Mouse (Mus musculus) ES-E14 (cell line): ENCODE measurements at regions not wholly inside any gene's neighbourhood (a gene's known extent, or its start where the extent isn't known, plus 50 kb on each side); places are given as distances from the start of the nearest gene placed in this dataset.

Experiments
- DNase-seq: peaks from one replicate; pipeline ENCODE4 v3.0.0-alpha.2; 2013; ENCODE audit warnings: low read depth, low spot score
- H3K27ac ChIP-seq: 2 replicates; pipeline ENCODE4 v1.5.1; 2012; ENCODE audit warnings: low read depth, mild to moderate bottlenecking, low read length, moderate library complexity, mixed read lengths; ENCODE audit not compliant: poor library complexity, insufficient read depth, severe bottlenecking
- H3K36me3 ChIP-seq: 2 replicates; pipeline ENCODE4 v1.6.1; 2012; ENCODE audit warnings: mild to moderate bottlenecking, low read length, moderate library complexity, mixed read lengths; ENCODE audit not compliant: control insufficient read depth, poor library complexity, insufficient read depth, severe bottlenecking
- H3K4me1 ChIP-seq, 2 experiments: fragments of 150-350 bp in 1 of 2; sonication (generic) in 1 of 2; 2 replicates each; pipeline ENCODE4 v1.6.1; 2012; ENCODE audit warnings: low read length in 2 of 2, mild to moderate bottlenecking in 1 of 2, mixed read lengths in 1 of 2; ENCODE audit not compliant: control insufficient read depth in 2 of 2, insufficient read depth in 2 of 2, poor library complexity in 1 of 2
- H3K4me3 ChIP-seq, 2 experiments: fragments of 150-350 bp in 1 of 2; sonication (generic) in 1 of 2; 2 replicates each; pipeline ENCODE4 v1.5.1; 2012; ENCODE audit warnings: low read length in 2 of 2, low read depth in 1 of 2, mild to moderate bottlenecking in 1 of 2, mixed read lengths in 1 of 2; ENCODE audit not compliant: insufficient read depth in 1 of 2, poor library complexity in 1 of 2, severe bottlenecking in 1 of 2
- H3K9ac ChIP-seq: 2 replicates; pipeline ENCODE4 v1.6.1; 2012; ENCODE audit warnings: low read depth, mild to moderate bottlenecking, low read length, mixed read lengths; ENCODE audit not compliant: poor library complexity, insufficient read depth, severe bottlenecking
- H3K9me3 ChIP-seq: fragments of 150-350 bp; sonication (generic); 2 replicates; pipeline ENCODE4 v1.6.1; 2012; ENCODE audit warnings: low read depth, mild to moderate bottlenecking, low read length; ENCODE audit not compliant: control insufficient read depth, insufficient read depth
- CHD2 ChIP-seq: IDR thresholded peaks from 2 replicates; pipeline ENCODE4 v1.6.1; 2014; ENCODE audit warnings: mild to moderate bottlenecking, low read depth, low read length, inconsistent platforms
- HCFC1 ChIP-seq: IDR thresholded peaks from 2 replicates; pipeline ENCODE4 v1.6.1; 2012; ENCODE audit warnings: low read length, inconsistent platforms, borderline replicate concordance; ENCODE audit not compliant: insufficient read depth
- MAFK ChIP-seq: IDR thresholded peaks from 2 replicates; pipeline ENCODE4 v1.6.1; 2014; ENCODE audit warnings: mild to moderate bottlenecking, low read depth, low read length, inconsistent platforms; ENCODE audit not compliant: insufficient read depth
- ZC3H11A ChIP-seq: IDR thresholded peaks from 2 replicates; pipeline ENCODE4 v1.6.1; 2012; ENCODE audit warnings: low read depth, mild to moderate bottlenecking, inconsistent platforms, low read length, borderline replicate concordance
- ZNF384 ChIP-seq: IDR thresholded peaks from 2 replicates; pipeline ENCODE4 v1.6.1; 2012; ENCODE audit warnings: low read depth, low read length, inconsistent platforms
- in situ Hi-C, 2 experiments: fragments of 600-800 bp; cut with MboI; formaldehyde crosslinking; loops; one replicate each; pipeline ENCODE4 v1.15.1; 2025; ENCODE audit warnings: low sequenced_read_pairs in 2 of 2, inconsistent platforms in 1 of 2; ENCODE audit not compliant: unreplicated experiment in 2 of 2

GRCm38 (mm10) chr1:80015474-80015873 lies 154.5 kb upstream of the Serpine2 start:
- DNase-seq: no peak
- Histone ChIP-seq H3K36me3 (no peaks in the 10 kb centered on the region), H3K27ac (no peak overlapping the region), H3K9me3 (no peaks in the 10 kb centered on the region), H3K4me3 (no peak overlapping the region), H3K4me1 (no peaks in the 10 kb centered on the region), H3K9ac (no peak overlapping the region)
- TF ChIP-seq CHD2: no peak
- TF ChIP-seq MAFK: no peak
- TF ChIP-seq ZNF384: no peak
- no peak for TF ChIP-seq HCFC1
- TF ChIP-seq ZC3H11A: no peak
- in situ Hi-C loops: no loop called here

- in situ Hi-C loops: no loop called here
- H3K9me3 ChIP-seq: no peaks in the 10 kb centered on the region
- H3K4me1 ChIP-seq: no peaks in the 10 kb centered on the region
- no peaks in the 10 kb centered on the region for H3K36me3 ChIP-seq
- no peak for TF ChIP-seq ZNF384
- TF ChIP-seq ZC3H11A: no peak
- TF ChIP-seq HCFC1: no peak
- TF ChIP-seq MAFK: no peak
- TF ChIP-seq CHD2: no peak
- H3K4me3 ChIP-seq: no peak overlapping the region
- H3K27ac ChIP-seq: no peak overlapping the region
- no peak for DNase-seq
- no peak overlapping the region for H3K9ac ChIP-seq
Measured at GRCm38 (mm10) chr1:80014586-80014985, 153.6 kb upstream of the Serpine2 start.

DNA sequence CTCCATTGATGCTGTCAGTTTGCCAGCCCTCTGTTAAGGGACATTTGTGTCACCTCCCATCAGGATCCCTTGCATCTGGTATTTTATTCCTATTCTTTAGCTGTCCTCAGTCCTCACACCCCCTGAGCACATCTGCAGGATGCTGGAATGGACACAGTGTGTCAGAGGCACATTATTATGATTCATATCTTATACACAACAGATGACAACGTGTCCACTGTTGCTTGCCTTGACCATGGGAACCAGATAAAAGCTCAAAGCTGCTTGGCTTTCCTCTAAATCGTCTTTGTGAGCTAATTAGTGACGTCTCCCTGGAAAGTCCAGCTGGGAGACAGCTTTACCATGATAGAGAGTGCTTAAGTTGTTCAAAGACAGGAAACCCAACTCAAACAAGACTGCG lies 149.7 kb upstream of the Serpine2 start:
- DNase-seq: no peak
- TF ChIP-seq HCFC1: no peak
- no peak for TF ChIP-seq ZNF384
- no peak for TF ChIP-seq CHD2
- in situ Hi-C loops: no loop called here
- no peaks in the 10 kb centered on the region for H3K36me3 ChIP-seq
- H3K4me1 ChIP-seq: no peaks in the 10 kb centered on the region
- H3K4me3 ChIP-seq: no peak overlapping the region
- no peak overlapping the region for H3K9ac ChIP-seq
- no peak overlapping the region for H3K27ac ChIP-seq
- H3K9me3 ChIP-seq: no peaks in the 10 kb centered on the region

GRCm38 (mm10) chr1:79999081-79999480 lies 138.1 kb upstream of the Serpine2 start:
- no peaks in the 10 kb centered on the region for H3K36me3 ChIP-seq
- no peak overlapping the region for H3K9ac ChIP-seq
- in situ Hi-C loops: no loop called here
- H3K4me1 ChIP-seq: no peaks in the 10 kb centered on the region
- H3K9me3 ChIP-seq: no peaks in the 10 kb centered on the region
- no peak overlapping the region for H3K4me3 ChIP-seq
- TF ChIP-seq ZNF384: no peak
- TF ChIP-seq MAFK: no peak
- TF ChIP-seq HCFC1: no peak
- TF ChIP-seq ZC3H11A: no peak
- TF ChIP-seq CHD2: no peak
- no peak for DNase-seq
- no peak overlapping the region for H3K27ac ChIP-seq

- Histone ChIP-seq H3K9me3 (no peaks in the 10 kb centered on the region), H3K9ac (no peak overlapping the region), H3K4me1 (no peaks in the 10 kb centered on the region), H3K27ac (no peak overlapping the region), H3K4me3 (no peak overlapping the region), H3K36me3 (no peaks in the 10 kb centered on the region)
- in situ Hi-C loops: no loop called here
- no peak for DNase-seq
- no peak for TF ChIP-seq ZNF384
- TF ChIP-seq HCFC1: no peak
- no peak for TF ChIP-seq ZC3H11A
- no peak for TF ChIP-seq MAFK
- TF ChIP-seq CHD2: no peak
Measured at GRCm38 (mm10) chr1:79997911-79998310, 136.9 kb upstream of the Serpine2 start.
